Mouse (Mus musculus): ENCODE results near the gene BC055324. TPM values are rescaled to one million over a fixed set of nuclear protein-coding genes. Genes with fewer than 3 reads are reported as not detected.

The BC055324 gene
- polyA plus RNA-seq, 1 experiment from 2014 or later = 20.0 TPM

GRCm38 (mm10) chr1:163931801-163932200 is 62.8 kb downstream of the BC055324 start:
- ATAC-seq (ENCODE audit: low FRiP score) = no peak
- WGBS = 79% methylated on average over 8 of the region's 8 CpGs
- H3K27ac ChIP-seq = no peak overlapping the region
- no peak overlapping the region for H3K4me3 ChIP-seq
- H3K4me1 ChIP-seq = peaks cover 12% of the 10 kb centered on the region
- H3K27me3 ChIP-seq = no peaks in the 10 kb centered on the region
- H3K4me2 ChIP-seq (replicated peaks) = no peak overlapping the region
- no peaks in the 10 kb centered on the region for H3K9me3 ChIP-seq (replicated peaks)
- peaks cover 32% of the 10 kb centered on the region for H3K36me3 ChIP-seq
- no peak overlapping the region for H3K9ac ChIP-seq

DNA sequence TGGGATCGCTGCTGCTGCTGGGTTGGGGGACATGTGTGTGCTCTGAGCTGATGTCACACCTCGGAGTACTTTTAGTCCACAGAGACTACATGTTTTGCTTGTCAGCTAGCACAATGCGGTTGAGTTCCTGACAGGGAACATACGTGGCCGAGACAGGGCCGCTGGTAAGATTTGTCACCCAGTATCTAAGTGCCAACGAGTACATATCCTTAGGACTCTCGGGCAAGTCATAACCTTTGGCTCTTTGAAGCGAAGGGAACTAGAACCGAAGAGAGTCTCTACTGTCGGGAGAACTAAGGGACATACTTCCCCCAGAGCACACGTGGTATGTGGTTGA is 64.2 kb downstream of the BC055324 start:
- 6% methylated on average over 12 of the region's 12 CpGs for WGBS
- Histone ChIP-seq H3K9me3 (replicated peaks) (no peaks in the 10 kb centered on the region), H3K36me3 (peaks cover 19% of the 10 kb centered on the region), H3K27me3 (no peaks in the 10 kb centered on the region), H3K4me1 (peaks cover 12% of the 10 kb centered on the region), H3K9ac (peak overlapping the region; percentile 93), H3K4me3 (peak overlapping the region; percentile 88), H3K4me2 (replicated peaks) (peak overlapping the region; percentile 69), H3K27ac (no peak overlapping the region)
- no peak for ATAC-seq (ENCODE audit: low FRiP score)

DNA sequence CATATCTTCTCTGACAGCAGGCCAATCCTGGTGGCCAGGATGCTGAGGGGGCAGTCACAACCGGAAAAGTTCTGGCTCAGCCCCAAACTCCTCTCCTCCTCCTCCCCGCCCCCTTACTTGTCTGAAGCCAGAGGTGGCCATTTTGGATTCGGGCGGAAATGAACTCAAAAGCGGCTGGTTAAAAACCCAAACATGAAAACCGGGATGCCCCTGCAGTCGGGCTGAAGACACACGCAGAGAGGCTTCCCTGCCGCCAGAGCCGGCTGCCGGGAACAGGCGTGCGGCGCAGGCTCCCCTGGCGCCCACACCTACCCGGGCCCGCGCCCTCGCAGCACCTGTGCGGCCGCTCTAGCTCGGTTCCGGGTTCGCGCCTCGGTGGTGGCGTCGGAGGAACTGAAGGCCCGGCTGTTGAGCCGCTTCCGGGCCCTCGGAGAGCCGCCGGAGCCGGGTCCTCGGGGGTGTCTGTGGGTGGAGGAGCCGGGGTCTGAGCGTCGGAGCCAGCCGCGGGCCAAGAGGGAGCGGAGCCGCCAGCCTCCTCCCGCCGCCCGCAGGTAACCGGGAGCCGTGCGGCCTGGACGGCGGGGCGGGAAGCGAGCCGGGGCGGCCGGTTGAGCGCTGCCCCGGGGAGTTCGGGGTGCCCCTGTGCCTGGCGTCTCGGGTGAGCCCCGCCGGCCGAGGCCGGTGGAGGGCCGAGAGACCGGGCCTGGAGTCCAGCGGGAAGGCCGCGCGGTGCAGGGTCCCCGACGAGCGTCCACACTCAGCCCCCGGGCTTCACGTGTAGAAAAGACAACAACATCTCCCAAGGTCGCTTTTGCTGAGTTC is 64.7 kb downstream of the BC055324 start:
- peak; percentile 96 for ATAC-seq (ENCODE audit: low FRiP score)
- Histone ChIP-seq H3K36me3 (peaks cover 14% of the 10 kb centered on the region), H3K27ac (peak overlapping the region; percentile 71), H3K27me3 (no peaks in the 10 kb centered on the region), H3K4me1 (peaks cover 12% of the 10 kb centered on the region), H3K4me2 (replicated peaks) (peak overlapping the region; percentile 69), H3K9me3 (replicated peaks) (no peaks in the 10 kb centered on the region), H3K9ac (peak overlapping the region; percentile 93), H3K4me3 (peak overlapping the region; percentile 88)
- WGBS = under 1% methylated on average over 77 of the region's 77 CpGs

DNA sequence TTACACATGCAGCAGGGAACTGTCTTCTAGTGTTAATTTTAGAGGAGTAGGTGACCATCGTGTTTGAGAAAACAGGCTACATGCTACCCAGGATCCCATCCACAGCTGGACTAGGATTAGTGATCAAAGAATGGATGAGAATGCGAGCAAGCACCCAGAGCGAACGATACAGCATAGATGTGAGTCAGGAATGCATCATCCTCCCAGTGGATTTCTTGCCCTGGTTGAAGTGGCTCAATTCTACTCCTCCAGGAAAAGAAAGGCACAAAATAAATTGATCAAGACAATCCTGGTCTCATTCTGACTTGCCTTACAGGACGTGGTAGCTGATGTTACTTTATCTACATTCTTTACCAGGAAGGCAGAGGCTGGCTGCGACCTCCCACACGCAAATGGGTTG is 65.8 kb downstream of the BC055324 start, which contains the start of gene Scyl3:
Gene Scyl3, plus strand, starts transcription at position 255 of the 400 bp plus-strand sequence.
- ATAC-seq (ENCODE audit: low FRiP score) = no peak
- Histone ChIP-seq H3K4me2 (replicated peaks) (peak within 1 kb of the TSS; percentile 69), H3K4me3 (peak within 1 kb of the TSS; percentile 88), H3K27ac (peak within 1 kb of the TSS; percentile 71), H3K9me3 (replicated peaks) (no peaks in the 10 kb centered on the region), H3K4me1 (peaks cover 12% of the 10 kb centered on the region), H3K27me3 (no peaks in the 10 kb centered on the region), H3K36me3 (peaks cover 6% of the 10 kb centered on the region; the same call in 1 of the 2 replicates), H3K9ac (peak within 1 kb of the TSS; percentile 93)
- WGBS = 75% methylated on average over 7 of the region's 7 CpGs

DNA sequence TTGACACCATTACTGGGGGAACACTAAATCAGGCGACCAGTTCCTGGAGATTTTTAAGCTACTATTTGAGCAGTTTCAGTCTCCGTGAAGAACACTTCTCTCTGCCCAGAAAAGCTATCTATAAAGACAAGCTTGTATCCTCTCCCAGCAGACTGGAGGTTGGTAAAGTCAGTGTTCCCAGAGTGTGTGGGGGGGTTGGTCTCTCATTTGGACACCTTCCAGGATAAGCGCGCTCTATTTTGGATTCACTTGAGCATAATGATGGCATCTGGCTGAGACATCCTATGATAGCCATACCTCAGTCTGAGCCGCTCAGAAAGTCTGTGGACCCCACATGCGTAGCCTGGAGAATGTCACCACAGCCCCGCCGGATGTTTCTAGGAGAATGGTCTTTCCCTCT is 70.5 kb downstream of the BC055324 start:
- Histone ChIP-seq H3K36me3 (no peaks in the 10 kb centered on the region), H3K9ac (no peak overlapping the region), H3K27me3 (no peaks in the 10 kb centered on the region), H3K4me1 (peaks cover 3% of the 10 kb centered on the region; the same call in 1 of the 2 replicates), H3K4me2 (replicated peaks) (no peak overlapping the region), H3K4me3 (no peak overlapping the region), H3K9me3 (replicated peaks) (no peaks in the 10 kb centered on the region), H3K27ac (no peak overlapping the region)
- ATAC-seq (ENCODE audit: low FRiP score) = no peak
- WGBS = 89% methylated on average over 8 of the region's 8 CpGs

GRCm38 (mm10) chr1:163917349-163918160 is 77.0 kb downstream of the BC055324 start:
- H3K4me3 ChIP-seq = no peak overlapping the region
- H3K9ac ChIP-seq = no peak overlapping the region
- WGBS = 93% methylated on average over 5 of the region's 5 CpGs
- no peak for ATAC-seq (ENCODE audit: low FRiP score)
- H3K4me2 ChIP-seq (replicated peaks) = no peak overlapping the region
- no peaks in the 10 kb centered on the region for H3K4me1 ChIP-seq
- no peaks in the 10 kb centered on the region for H3K27me3 ChIP-seq
- peaks cover 17% of the 10 kb centered on the region for H3K36me3 ChIP-seq
- no peak overlapping the region for H3K27ac ChIP-seq
- H3K9me3 ChIP-seq (replicated peaks) = no peaks in the 10 kb centered on the region

GRCm38 (mm10) chr1:163911981-163912380 is 82.6 kb downstream of the BC055324 start:
- peaks cover 14% of the 10 kb centered on the region for H3K36me3 ChIP-seq
- ATAC-seq (ENCODE audit: low FRiP score) = no peak
- no peak overlapping the region for H3K9ac ChIP-seq

DNA sequence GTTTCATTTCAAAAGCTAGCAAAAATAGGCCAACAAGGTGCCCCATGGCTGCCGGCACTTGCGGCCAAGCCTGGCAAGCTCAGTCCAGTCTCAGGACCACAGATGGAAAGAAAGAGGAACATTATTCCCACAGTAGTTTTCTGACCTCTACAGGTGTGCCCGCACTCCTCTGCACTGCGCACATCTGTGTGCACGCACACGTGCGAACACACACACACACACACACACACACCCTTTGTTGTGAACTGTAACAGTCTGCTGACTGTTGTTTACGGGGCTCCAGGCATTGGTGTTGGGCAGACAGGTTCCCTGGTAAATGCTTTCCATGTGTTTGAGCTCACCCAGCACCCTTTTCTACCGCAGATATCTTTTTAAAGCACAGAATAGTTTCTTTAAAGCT is 83.8 kb downstream of the BC055324 start:
- Histone ChIP-seq H3K4me2 (replicated peaks) (no peak overlapping the region), H3K27me3 (no peaks in the 10 kb centered on the region), H3K36me3 (peaks cover 3% of the 10 kb centered on the region), H3K4me3 (no peak overlapping the region), H3K9ac (no peak overlapping the region), H3K9me3 (replicated peaks) (no peaks in the 10 kb centered on the region), H3K4me1 (no peaks in the 10 kb centered on the region), H3K27ac (no peak overlapping the region)
- 90% methylated on average over 9 of the region's 9 CpGs for WGBS
- no peak; the same call in 1 of the 2 replicates for ATAC-seq (ENCODE audit: low FRiP score)

More at GRCm38 (mm10) chr1:163911981-163912380, 82.6 kb downstream of the BC055324 start:
- 92% methylated on average over 11 of the region's 11 CpGs for WGBS
- H3K4me3 ChIP-seq = no peak overlapping the region
- H3K4me1 ChIP-seq = no peaks in the 10 kb centered on the region
- H3K27me3 ChIP-seq = no peaks in the 10 kb centered on the region
- no peak overlapping the region for H3K27ac ChIP-seq
- no peak overlapping the region for H3K4me2 ChIP-seq (replicated peaks)
- no peaks in the 10 kb centered on the region for H3K9me3 ChIP-seq (replicated peaks)

DNA sequence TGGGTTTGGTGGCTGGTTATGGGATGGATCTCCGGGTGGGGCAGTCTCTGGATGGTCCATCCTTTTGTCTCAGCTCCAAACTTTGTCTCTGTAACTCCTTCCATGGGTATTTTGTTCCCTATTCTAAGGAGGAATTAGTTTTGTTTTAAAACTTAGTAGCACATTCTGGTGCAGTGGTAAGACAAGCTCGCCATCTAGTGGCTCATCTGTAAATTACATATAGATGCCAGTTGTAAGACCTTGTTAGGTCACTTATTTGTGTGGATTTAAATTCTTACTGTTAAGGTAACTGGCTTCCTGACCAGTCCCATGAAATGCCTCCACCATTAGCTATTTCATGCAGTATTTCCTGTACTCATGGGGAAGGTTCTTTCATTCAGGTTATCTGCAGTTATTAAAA is 84.3 kb downstream of the BC055324 start:
- Histone ChIP-seq H3K36me3 (no peaks in the 10 kb centered on the region), H3K4me2 (replicated peaks) (no peak overlapping the region), H3K27me3 (no peaks in the 10 kb centered on the region), H3K4me1 (no peaks in the 10 kb centered on the region), H3K9me3 (replicated peaks) (no peaks in the 10 kb centered on the region), H3K27ac (no peak overlapping the region), H3K4me3 (no peak overlapping the region), H3K9ac (no peak overlapping the region)
- WGBS = 6% methylated on average over 2 of the region's 2 CpGs
- 0 out of 2 replicates have a peak, but pooled peaks have one; percentile 38 for ATAC-seq (ENCODE audit: low FRiP score)

- H3K9ac ChIP-seq = no peak overlapping the region
- no peak overlapping the region for H3K27ac ChIP-seq
- WGBS = 71% methylated on average over 11 of the region's 11 CpGs
- no peaks in the 10 kb centered on the region for H3K4me1 ChIP-seq
- H3K9me3 ChIP-seq (replicated peaks) = no peaks in the 10 kb centered on the region
- no peak for ATAC-seq (ENCODE audit: low FRiP score)
- no peak overlapping the region for H3K4me2 ChIP-seq (replicated peaks)
- no peaks in the 10 kb centered on the region for H3K36me3 ChIP-seq
- no peak overlapping the region for H3K4me3 ChIP-seq
- no peaks in the 10 kb centered on the region for H3K27me3 ChIP-seq
These were observed 86.2 kb downstream of the BC055324 start for GRCm38 (mm10) chr1:163908389-163908788.

DNA sequence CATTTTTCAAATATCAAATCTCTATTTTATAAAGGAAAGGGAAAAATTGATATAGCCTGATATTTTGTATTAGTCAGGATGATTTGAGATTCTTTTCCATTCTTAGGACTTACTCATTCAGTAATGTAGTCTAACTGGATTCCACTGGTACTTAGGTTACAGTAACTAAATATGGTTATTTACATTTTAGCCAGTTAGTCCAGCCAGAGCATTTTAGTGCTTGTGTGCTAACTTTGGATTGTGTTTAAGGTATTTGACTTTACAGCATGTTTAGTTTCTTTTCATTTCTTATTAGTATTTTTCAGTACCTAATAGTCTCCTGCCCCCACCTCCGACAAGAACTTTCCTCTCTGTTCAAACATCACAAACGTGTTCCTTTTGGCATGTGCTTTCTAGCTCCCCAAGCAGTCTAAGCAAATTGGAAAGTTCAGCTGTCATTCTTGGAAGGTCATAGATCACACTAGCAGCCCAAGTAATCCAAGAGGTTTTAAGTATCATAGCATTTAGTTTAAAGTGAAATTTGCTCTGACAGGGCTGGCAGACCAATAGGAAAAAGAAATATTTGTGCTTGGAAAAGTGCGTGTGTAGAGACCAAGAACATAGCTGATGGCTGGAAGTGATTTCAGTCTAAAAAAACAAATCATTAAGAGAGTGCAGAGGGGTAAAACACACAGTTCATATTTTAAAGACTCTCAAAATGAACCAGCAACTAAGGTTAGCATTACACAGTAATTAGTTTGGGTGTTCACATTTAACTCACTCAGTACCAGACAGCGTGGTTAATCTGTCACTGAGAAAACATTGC is 87.4 kb downstream of the BC055324 start:
- H3K4me2 ChIP-seq (replicated peaks) = no peak overlapping the region
- H3K27ac ChIP-seq = no peak overlapping the region
- no peak for ATAC-seq (ENCODE audit: low FRiP score)
- no peaks in the 10 kb centered on the region for H3K36me3 ChIP-seq
- no peak overlapping the region for H3K4me3 ChIP-seq
- H3K27me3 ChIP-seq = no peaks in the 10 kb centered on the region
- no peaks in the 10 kb centered on the region for H3K4me1 ChIP-seq
- no peak overlapping the region for H3K9ac ChIP-seq
- 67% methylated on average over 4 of the region's 4 CpGs for WGBS
- H3K9me3 ChIP-seq (replicated peaks) = no peaks in the 10 kb centered on the region

GRCm38 (mm10) chr1:163903411-163903810 is 91.2 kb downstream of the BC055324 start:
- ATAC-seq (ENCODE audit: low FRiP score) = no peak
- H3K4me1 ChIP-seq = no peaks in the 10 kb centered on the region
- no peaks in the 10 kb centered on the region for H3K36me3 ChIP-seq
- H3K27ac ChIP-seq = no peak overlapping the region
- H3K27me3 ChIP-seq = no peaks in the 10 kb centered on the region
- H3K4me2 ChIP-seq (replicated peaks) = no peak overlapping the region
- H3K9me3 ChIP-seq (replicated peaks) = no peaks in the 10 kb centered on the region
- no peak overlapping the region for H3K9ac ChIP-seq
- no peak overlapping the region for H3K4me3 ChIP-seq
- 92% methylated on average over 3 of the region's 3 CpGs for WGBS
